ENCODE assay signal across 12 mouse cellular contexts in genomic region chr2:129595206-129595605, GRCm38 (mm10). TPM values are rescaled to one million over a fixed set of nuclear protein-coding genes. Genes with fewer than 3 reads are reported as not detected.
DNase-seq lines count a peak whose midpoint lies in the region; ATAC-seq and TF ChIP-seq lines count a peak whose summit lies in the region.
"Had no signal": no experiment of that assay in that cellular context is flagged by ENCODE, and none has a peak within 500 bp of the region (broad histone marks: within the 10 kb centered on the region; RNA-seq: fewer than 3 reads in every experiment).

No protein-coding gene starts in this region.

- no peak overlapping the region for H3K9ac ChIP-seq in forebrain, postnatal 0 days
- peak overlapping the region; percentile 82; the same call in 1 of the 2 replicates for H3K9ac ChIP-seq in midbrain, postnatal 0 days (replicated peaks; ENCODE audit: low read length, poor library complexity, severe bottlenecking)
- H3K9ac ChIP-seq: heart, embryonic 15.5 days had no signal

- no peaks in the 10 kb centered on the region for H3K9me3 ChIP-seq in forebrain, postnatal 0 days (ENCODE audit: low read length)
- H3K9me3 ChIP-seq in forebrain, embryonic 10.5 days, result no peaks in the 10 kb centered on the region
- H3K9me3 ChIP-seq in midbrain, postnatal 0 days (ENCODE audit: low read length), result no peaks in the 10 kb centered on the region
- H3K9me3 ChIP-seq: heart, embryonic 15.5 days had no signal

- H3K27ac ChIP-seq in forebrain, postnatal 0 days (ENCODE audit: low read depth, low read length), result no peak overlapping the region
- H3K27ac ChIP-seq in forebrain, embryonic 10.5 days, result no peak overlapping the region
- H3K27ac ChIP-seq in layer of hippocampus, adult 2 months, result peak overlapping the region; percentile 99
- peak overlapping the region; percentile 49 for H3K27ac ChIP-seq in cortical plate, adult 2 months (ENCODE audit: insufficient read depth, low read length)
- H3K27ac ChIP-seq in midbrain, postnatal 0 days (ENCODE audit: low read depth, low read length), result no peak overlapping the region
- H3K27ac ChIP-seq: heart, embryonic 15.5 days had no signal

- no peaks in the 10 kb centered on the region for H3K36me3 ChIP-seq in forebrain, postnatal 0 days (ENCODE audit: insufficient read depth)
- no peaks in the 10 kb centered on the region for H3K36me3 ChIP-seq in forebrain, embryonic 10.5 days (replicated peaks)
- H3K36me3 ChIP-seq in midbrain, postnatal 0 days (ENCODE audit: insufficient read depth, low read length), result no peaks in the 10 kb centered on the region
- H3K36me3 ChIP-seq: heart, embryonic 15.5 days had no signal

- peaks cover 14% of the 10 kb centered on the region; the same call in 1 of the 2 replicates for H3K4me1 ChIP-seq in forebrain, postnatal 0 days (ENCODE audit: insufficient read depth)
- H3K4me1 ChIP-seq in forebrain, embryonic 10.5 days, result peaks cover 62% of the 10 kb centered on the region
- peaks cover 26% of the 10 kb centered on the region for H3K4me1 ChIP-seq in cortical plate, adult 2 months (ENCODE audit: control insufficient read depth, insufficient read depth, low read length)
- peaks cover 26% of the 10 kb centered on the region for H3K4me1 ChIP-seq in midbrain, postnatal 0 days (ENCODE audit: insufficient read depth, low read length)

- no peak overlapping the region for H3K4me3 ChIP-seq in forebrain, postnatal 0 days (ENCODE audit: low read depth, low read length)
- H3K4me3 ChIP-seq in forebrain, embryonic 10.5 days, result no peak overlapping the region
- peak overlapping the region; percentile 91 for H3K4me3 ChIP-seq in layer of hippocampus, adult 2 months
- H3K4me3 ChIP-seq in cortical plate, adult 2 months (ENCODE audit: insufficient read depth, low read length), result peak overlapping the region; percentile 98
- peak overlapping the region; percentile 84; the same call in 1 of the 2 replicates for H3K4me3 ChIP-seq in midbrain, postnatal 0 days (ENCODE audit: low read depth, low read length)

- no peaks in the 10 kb centered on the region for H3K27me3 ChIP-seq in forebrain, postnatal 0 days (ENCODE audit: insufficient read depth, low read length)
- peaks cover 24% of the 10 kb centered on the region for H3K27me3 ChIP-seq in forebrain, embryonic 10.5 days (ENCODE audit: poor library complexity, severe bottlenecking)
- H3K27me3 ChIP-seq in midbrain, postnatal 0 days (ENCODE audit: insufficient read depth, low read length), result no peaks in the 10 kb centered on the region
- H3K27me3 ChIP-seq: heart, embryonic 15.5 days had no signal

- H3K4me2 ChIP-seq in forebrain, postnatal 0 days (ENCODE audit: low read depth), result peak overlapping the region; percentile 96
- H3K4me2 ChIP-seq in midbrain, postnatal 0 days (ENCODE audit: low read depth, low read length, poor library complexity, severe bottlenecking), result peak overlapping the region; percentile 87

- DNase-seq in forebrain, postnatal 0 days, result no peak
- no peak for DNase-seq in forebrain, embryonic 10.5 days (ENCODE audit: extremely low spot score, low spot score)
- DNase-seq in layer of hippocampus, adult 2 months (ENCODE audit: low spot score in 2 of 2), result no peak
- DNase-seq in layer of hippocampus, postnatal 25 days (ENCODE audit: extremely low spot score in 1 of 2, low spot score in 1 of 2), result no peak
- no peak for DNase-seq in midbrain, postnatal 0 days (ENCODE audit: low spot score)
- no peak for DNase-seq in embryo, embryonic 11 days
- DNase-seq in thymus, postnatal 14 days, result no peak
- DNase-seq: lung, postnatal 14 days had no signal

- TF ChIP-seq CTCF in forebrain, postnatal 0 days (IDR thresholded peaks at IDR 0.05; ENCODE audit: low read depth), result no peak
- no peak for TF ChIP-seq CTCF in layer of hippocampus, adult 2 months (conservative IDR thresholded peaks at IDR 0.05)
- no peak for TF ChIP-seq CTCF in cortical plate, adult 2 months (IDR thresholded peaks at IDR 0.05; ENCODE audit: extremely low read depth, insufficient read depth, low read length)
- TF ChIP-seq CTCF in midbrain, postnatal 0 days (IDR thresholded peaks at IDR 0.05), result no peak

- 67% methylated on average over 4 of the region's 4 CpGs for WGBS in forebrain, postnatal 0 days
- WGBS in forebrain, embryonic 10.5 days, result 72% methylated on average over 4 of the region's 4 CpGs
- WGBS in midbrain, postnatal 0 days, result 65% methylated on average over 4 of the region's 4 CpGs

- TF ChIP-seq POLR2A in cortical plate, adult 2 months (IDR thresholded peaks at IDR 0.05; ENCODE audit: extremely low read depth, insufficient read depth, low read length), result no peak

- ATAC-seq in forebrain, postnatal 0 days, result no peak
- no peak for ATAC-seq in midbrain, postnatal 0 days (ENCODE audit: low FRiP score)

RNA-seq across cellular contexts. Expression of gene Sirpa, which starts 2.6 kb away (rescaled TPM):
- 94.1 and 118 TPM in 2 replicates for total RNA-seq in forebrain, postnatal 0 days (2014; rRNA removed)
- 41.4 and 61.8 TPM in 2 replicates for polyA plus RNA-seq in forebrain, postnatal 0 days (2015; fragmentation: Nextera tagmentation; extraction: Ambion mirVana)
- polyA plus RNA-seq in forebrain, embryonic 10.5 days (2016; fragmentation: Nextera tagmentation; extraction: Ambion mirVana), result 15.6 and 16.0 TPM in 2 replicates
- total RNA-seq in layer of hippocampus, adult 2 months (2021), result 100 to 1,000 TPM; 279 to 289 TPM
- total RNA-seq in layer of hippocampus, postnatal 25 days (2021), result 100 to 1,000 TPM; 284 to 286 TPM
- 314 and 333 TPM in 2 replicates for polyA plus RNA-seq in cortical plate, adult 2 months (2012; rRNA removed)
- total RNA-seq in midbrain, postnatal 0 days (2014; rRNA removed), result 109 and 126 TPM in 2 replicates
- polyA plus RNA-seq in midbrain, postnatal 0 days (2015; fragmentation: Nextera tagmentation; extraction: Ambion mirVana), result 52.2 and 55.7 TPM in 2 replicates

RNA-seq across cellular contexts. Expression of gene F830045P16Rik, which starts 58.8 kb away (rescaled TPM):
- not detected in 2 replicates for total RNA-seq in forebrain, postnatal 0 days (2014; rRNA removed)
- not detected in 2 replicates for polyA plus RNA-seq in forebrain, postnatal 0 days (2015; fragmentation: Nextera tagmentation; extraction: Ambion mirVana)
- polyA plus RNA-seq in forebrain, embryonic 10.5 days (2016; fragmentation: Nextera tagmentation; extraction: Ambion mirVana), result not detected in 2 replicates
- total RNA-seq in layer of hippocampus, adult 2 months (2021), result under 1 TPM; 0.38 to 0.54 TPM
- total RNA-seq in layer of hippocampus, postnatal 25 days (2021), result under 1 TPM in 1 of 2 experiments, not detected in 1; 0.44 TPM
- 0.08 TPM in 1 of 2 replicates, not detected in the other for polyA plus RNA-seq in cortical plate, adult 2 months (2012; rRNA removed)
- total RNA-seq in midbrain, postnatal 0 days (2014; rRNA removed), result 0.16 TPM in 1 of 2 replicates, not detected in the other
- polyA plus RNA-seq in midbrain, postnatal 0 days (2015; fragmentation: Nextera tagmentation; extraction: Ambion mirVana), result not detected in 2 replicates
- polyA plus RNA-seq: embryonic facial prominence, embryonic 11.5 days; heart, embryonic 15.5 days; neural tube, embryonic 14.5 days had no signal

Comparison
In these comparisons a context has a peak if more than half of its experiments do, and no peak if none do; other contexts are left out.
1. H3K27ac ChIP-seq: peak in layer of hippocampus, adult 2 months (single experiment) and cortical plate, adult 2 months (single experiment); none in forebrain, postnatal 0 days (single experiment), forebrain, embryonic 10.5 days (single experiment) and midbrain, postnatal 0 days (single experiment).
2. H3K4me3 ChIP-seq: peak in layer of hippocampus, adult 2 months (single experiment), cortical plate, adult 2 months (single experiment) and midbrain, postnatal 0 days (single experiment); none in forebrain, postnatal 0 days (single experiment) and forebrain, embryonic 10.5 days (single experiment).